Mouse (Mus musculus) kidney, adult 2 months (tissue): ENCODE measurements around the gene Lix1l. TPM values are rescaled to one million over a fixed set of nuclear protein-coding genes. Genes with fewer than 3 reads are reported as not detected.

Source experiments
- DNase-seq: peaks from one replicate; pipeline ENCODE4 v3.0.0; 2021
- H3K27ac ChIP-seq: fragments of 200-500 bp; 2 replicates; pipeline ENCODE4 v1.5.1; 2012; ENCODE audit warnings: low read depth, low read length, control low read depth, inconsistent platforms; ENCODE audit not compliant: insufficient read depth
- H3K27me3 ChIP-seq: fragments of 200-500 bp; replicated peaks from 2 replicates; pipeline ENCODE4 v1.6.1; 2012; ENCODE audit warnings: mild to moderate bottlenecking, moderate library complexity, low read length, inconsistent platforms; ENCODE audit not compliant: control insufficient read depth, insufficient read depth
- H3K36me3 ChIP-seq: fragments of 200-500 bp; 2 replicates; pipeline ENCODE4 v1.6.1; 2012; ENCODE audit warnings: mild to moderate bottlenecking, moderate library complexity, low read length, inconsistent platforms; ENCODE audit not compliant: control insufficient read depth, insufficient read depth
- H3K4me1 ChIP-seq: fragments of 200-500 bp; 2 replicates; pipeline ENCODE4 v1.6.1; 2011; ENCODE audit warnings: low read length; ENCODE audit not compliant: control insufficient read depth, insufficient read depth
- H3K4me3 ChIP-seq: fragments of 200-500 bp; 2 replicates; pipeline ENCODE4 v1.5.1; 2011; ENCODE audit warnings: mild to moderate bottlenecking, low read depth, low read length, control low read depth; ENCODE audit not compliant: insufficient read depth
- CTCF ChIP-seq: fragments of 200-500 bp; conservative IDR thresholded peaks from 2 replicates; pipeline ENCODE4 v1.5.1; 2011; ENCODE audit warnings: low read depth, mild to moderate bottlenecking, control low read depth, low read length, moderate library complexity, mixed read lengths; ENCODE audit not compliant: insufficient read depth, insufficient read length
- POLR2A ChIP-seq: fragments of 200-500 bp; IDR thresholded peaks from one replicate; pipeline ENCODE4 v1.6.1; 2011; ENCODE audit warnings: low read depth, low read length, control low read depth
- WGBS: fragments of 180-500 bp; shearing (Covaris S2); methylation state at CpG from one replicate; pipeline ENCODE4 v1.1.7; 2018; 5-methylcytosine and 5-hydroxymethylcytosine counted together
- polyA plus RNA-seq: library from polyadenylated mRNA; depleted of rRNA; stranded (reverse); fragments of >200 nt; gene quantifications from 2 replicates; pipeline ENCODE4 v1.2.3, GENCODE M21; 2012; rRNA removed

Gene Lix1l
- polyA plus RNA-seq, 1 experiment = 9.6 TPM

DNA sequence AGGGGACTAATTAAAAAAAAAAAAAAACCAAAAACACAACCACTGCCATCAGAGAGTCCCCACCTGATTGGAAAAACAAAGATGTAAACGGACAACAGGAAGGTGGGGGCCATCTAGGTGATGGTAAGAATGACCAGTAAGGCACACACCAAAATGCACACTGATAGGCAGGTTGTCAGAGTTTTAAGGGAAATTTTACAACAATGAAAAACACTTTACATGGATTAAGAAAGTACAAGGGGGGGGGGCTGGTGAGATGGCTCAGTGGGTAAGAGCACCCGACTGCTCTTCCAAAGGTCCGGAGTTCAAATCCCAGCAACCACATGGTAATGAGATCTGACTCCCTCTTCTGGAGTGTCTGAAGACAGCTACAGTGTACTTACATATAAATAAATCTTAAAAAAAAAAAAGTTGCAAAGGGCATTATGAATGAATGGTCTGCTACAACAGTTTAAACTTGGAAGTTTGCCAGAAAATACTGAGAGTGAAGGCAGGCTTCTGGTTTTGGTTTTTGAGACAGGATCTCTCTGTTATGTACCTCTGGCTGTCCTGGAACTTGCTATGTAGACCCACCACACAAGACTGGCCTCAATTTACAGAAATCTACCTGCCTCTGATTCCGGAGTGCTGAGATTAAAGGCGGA is 67.6 kb downstream of the Lix1l start:
- Histone ChIP-seq H3K27ac (no peak overlapping the region), H3K4me1 (peaks cover 7% of the 10 kb centered on the region; the same call in 1 of the 2 replicates), H3K36me3 (no peaks in the 10 kb centered on the region), H3K27me3 (no peaks in the 10 kb centered on the region), H3K4me3 (no peak overlapping the region)
- no peak for DNase-seq
- WGBS = 86% methylated on average over 5 of the region's 5 CpGs
- TF ChIP-seq CTCF = no peak
- TF ChIP-seq POLR2A = no peak

DNA sequence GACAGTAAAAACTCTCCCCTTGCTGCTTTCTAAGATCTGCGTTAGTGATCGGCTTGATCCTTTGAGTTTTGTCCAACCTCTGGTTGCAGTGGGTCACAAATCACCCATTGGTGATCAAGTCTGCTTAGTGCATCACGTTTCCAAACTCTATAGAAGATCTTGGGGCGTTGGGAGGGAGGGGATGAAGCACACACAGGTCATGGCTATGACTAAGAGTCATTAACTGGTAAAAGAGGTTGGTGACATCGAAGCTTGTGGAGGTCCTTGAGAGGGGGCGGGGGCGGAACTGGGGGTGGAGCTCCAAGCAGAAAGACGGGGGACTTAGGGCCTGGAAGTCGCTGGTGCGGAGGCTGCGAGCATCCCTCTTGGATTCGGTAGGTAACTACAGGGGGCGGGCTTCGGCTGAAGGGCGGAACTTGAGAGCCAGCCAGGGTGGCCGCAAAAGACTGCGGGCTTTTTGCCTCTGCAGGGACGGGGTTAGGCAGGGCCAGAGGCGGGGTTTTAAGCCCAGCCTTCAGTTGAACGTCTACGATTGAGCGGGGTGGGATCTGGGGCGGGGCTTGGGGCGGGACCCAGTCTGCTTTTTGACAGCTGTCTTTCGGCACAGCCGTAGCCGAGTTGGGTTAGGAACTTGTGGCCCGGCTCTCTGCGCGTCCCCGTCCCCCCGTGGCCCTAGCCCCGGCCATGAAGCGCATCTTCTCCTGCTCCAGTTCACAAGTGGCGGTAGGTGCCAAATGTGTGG is 68.9 kb downstream of the Lix1l start, which contains the start of gene Ankrd35:
TSS of gene Ankrd35 (plus strand) at position 405 of the 742 bp plus-strand sequence.
- Histone ChIP-seq H3K4me3 (peak within 1 kb of the TSS; percentile 52), H3K4me1 (peaks cover 4% of the 10 kb centered on the region; the same call in 1 of the 2 replicates), H3K36me3 (no peaks in the 10 kb centered on the region), H3K27me3 (no peaks in the 10 kb centered on the region), H3K27ac (no peak within 1 kb of the TSS)
- peak; percentile 90 for DNase-seq
- TF ChIP-seq CTCF (peak; percentile 31; the same call in 1 of the 2 replicates), POLR2A (no peak)
- WGBS = 6% methylated on average over 35 of the region's 35 CpGs

DNA sequence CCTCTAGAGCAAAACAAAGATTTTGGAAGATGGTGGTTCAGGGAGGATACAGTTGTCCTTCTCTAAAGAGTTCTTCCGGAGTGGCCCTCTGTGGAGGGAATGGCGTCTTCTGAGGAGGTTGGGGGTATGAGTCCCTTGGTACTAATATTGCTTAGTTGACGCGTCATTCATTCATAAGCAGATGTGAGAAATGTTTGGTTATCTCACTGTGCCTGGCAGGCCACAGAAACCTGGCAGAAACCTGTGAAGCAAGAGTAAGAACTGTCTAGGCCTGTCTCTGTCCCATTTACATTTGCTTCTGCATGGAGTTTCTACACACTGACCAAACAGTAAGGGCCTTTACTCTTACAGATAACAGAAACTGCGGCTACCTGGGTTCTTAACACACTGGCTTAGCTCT is 70.6 kb downstream of the Lix1l start:
- Histone ChIP-seq H3K4me1 (peaks cover 4% of the 10 kb centered on the region; the same call in 1 of the 2 replicates), H3K27me3 (no peaks in the 10 kb centered on the region), H3K27ac (no peak overlapping the region), H3K4me3 (no peak overlapping the region), H3K36me3 (no peaks in the 10 kb centered on the region)
- WGBS = 98% methylated on average over 5 of the region's 5 CpGs
- no peak for DNase-seq
- TF ChIP-seq POLR2A (no peak), CTCF (no peak)

DNA sequence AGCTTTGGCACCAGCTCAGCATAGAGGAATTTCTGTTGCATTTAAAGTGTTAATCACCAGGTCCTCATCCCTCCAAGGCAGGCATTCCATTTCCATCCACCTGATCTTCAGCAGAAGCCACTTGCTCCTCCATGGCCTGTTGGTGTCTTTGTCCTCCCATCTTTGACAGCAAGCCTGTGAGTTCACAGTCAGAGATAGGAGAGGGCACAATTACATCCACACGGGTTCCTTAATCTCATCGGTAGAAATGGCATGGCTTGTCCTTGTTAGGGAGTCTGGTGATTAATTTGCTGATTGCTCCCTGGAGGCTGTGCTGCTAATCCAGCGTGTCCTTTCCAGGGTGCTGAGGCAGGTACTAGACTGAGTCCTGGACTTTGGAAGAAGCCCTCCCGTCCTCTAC is 72.6 kb downstream of the Lix1l start:
- Histone ChIP-seq H3K27ac (no peak overlapping the region), H3K4me3 (no peak overlapping the region), H3K4me1 (no peaks in the 10 kb centered on the region), H3K27me3 (no peaks in the 10 kb centered on the region), H3K36me3 (no peaks in the 10 kb centered on the region)
- DNase-seq = no peak
- WGBS = 50% methylated on average over 4 of the region's 4 CpGs
- TF ChIP-seq CTCF (no peak), POLR2A (no peak)

DNA sequence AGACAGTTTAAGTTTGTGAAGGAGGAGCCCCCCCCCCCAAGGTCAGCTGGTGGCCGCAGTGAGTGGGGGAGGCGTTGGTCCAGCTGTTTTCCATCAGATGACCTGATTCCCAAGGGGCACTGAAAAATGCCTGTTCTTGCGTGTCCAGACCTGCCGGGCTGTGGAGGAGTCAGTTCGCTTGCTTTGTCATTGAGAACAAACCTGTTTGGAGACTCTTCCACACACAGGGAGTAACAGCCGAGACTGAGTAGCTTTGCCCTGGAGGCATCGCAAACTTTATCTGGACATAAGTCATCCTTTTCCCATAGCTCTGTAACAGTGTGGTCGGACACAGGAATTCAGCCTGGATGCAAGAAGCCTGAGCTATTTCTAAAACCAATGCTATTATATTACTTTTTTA is 73.5 kb downstream of the Lix1l start:
- WGBS = 38% methylated on average over 8 of the region's 8 CpGs
- TF ChIP-seq POLR2A = no peak
- TF ChIP-seq CTCF = no peak
- H3K4me1 ChIP-seq = no peaks in the 10 kb centered on the region
- H3K27me3 ChIP-seq = no peaks in the 10 kb centered on the region
- no peak overlapping the region for H3K27ac ChIP-seq
- no peak for DNase-seq
- H3K4me3 ChIP-seq = no peak overlapping the region
- no peaks in the 10 kb centered on the region for H3K36me3 ChIP-seq

DNA sequence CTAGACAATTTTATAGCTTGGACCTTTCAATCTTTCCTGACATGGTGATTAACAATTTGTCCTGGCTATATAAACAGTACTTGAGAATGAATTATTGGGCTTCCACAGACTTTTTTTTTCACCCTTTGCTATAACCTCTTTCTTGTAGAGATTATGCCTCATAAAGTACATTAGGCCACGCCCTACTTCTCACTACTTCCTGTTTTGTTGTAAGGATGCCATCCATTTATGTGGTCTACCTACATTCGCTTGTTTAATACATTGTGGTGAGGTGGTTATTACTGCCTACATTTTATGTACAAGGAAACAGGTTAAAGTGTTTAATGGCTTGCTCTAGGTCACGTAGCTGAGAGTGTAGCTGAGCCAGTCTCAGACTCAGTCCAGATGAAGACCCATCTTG is 74.2 kb downstream of the Lix1l start:
- Histone ChIP-seq H3K27ac (no peak overlapping the region), H3K4me3 (no peak overlapping the region), H3K36me3 (no peaks in the 10 kb centered on the region), H3K4me1 (no peaks in the 10 kb centered on the region), H3K27me3 (no peaks in the 10 kb centered on the region)
- DNase-seq = no peak
- WGBS = 74% methylated on average over 3 of the region's 3 CpGs
- no peak for TF ChIP-seq CTCF
- TF ChIP-seq POLR2A = no peak

DNA sequence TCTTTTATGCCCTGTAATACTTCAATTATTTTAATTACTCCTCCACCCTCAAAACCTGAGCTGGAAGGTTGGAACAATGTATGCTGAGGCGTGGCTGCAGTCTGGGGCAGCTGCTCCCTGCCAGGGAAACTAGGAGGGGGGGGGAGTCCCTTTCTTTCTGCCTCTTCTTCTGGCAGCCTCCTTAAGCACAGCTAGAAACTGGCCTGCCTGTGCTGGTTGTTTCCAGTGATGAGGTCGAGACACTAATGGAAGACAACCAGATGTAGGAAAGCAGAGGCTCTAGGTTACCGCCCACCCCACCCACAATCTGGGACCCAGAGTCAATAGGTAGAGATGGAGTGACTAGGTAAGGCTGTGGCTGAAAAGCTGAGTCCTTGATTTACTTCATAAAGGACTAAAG is 74.7 kb downstream of the Lix1l start:
- Histone ChIP-seq H3K4me3 (no peak overlapping the region), H3K27ac (no peak overlapping the region), H3K36me3 (no peaks in the 10 kb centered on the region), H3K27me3 (no peaks in the 10 kb centered on the region), H3K4me1 (no peaks in the 10 kb centered on the region)
- no peak for DNase-seq
- no peak for TF ChIP-seq POLR2A
- no peak for TF ChIP-seq CTCF
- 51% methylated on average over 3 of the region's 3 CpGs for WGBS

Other genes with a start within 250 kb of the Lix1l start
- 0.08 and 0.14 TPM in 2 replicates for gene BC107364, start 148.8 kb upstream of the Lix1l start, polyA plus RNA-seq
- gene Hfe2, start 76.0 kb upstream of the Lix1l start, polyA plus RNA-seq = 0.23 and 3.9 TPM in 2 replicates
- 514 and 518 TPM in 2 replicates for gene Txnip, start 43.2 kb upstream of the Lix1l start, polyA plus RNA-seq
- gene Gm16253, start 24.2 kb upstream of the Lix1l start, polyA plus RNA-seq = 0.20 TPM in 1 of 2 replicates, not detected in the other
- 14.5 and 15.3 TPM in 2 replicates for gene Polr3gl, start 7.0 kb upstream of the Lix1l start, polyA plus RNA-seq
- 0.23 and 0.38 TPM in 2 replicates for gene Ankrd34a, start 4.5 kb upstream of the Lix1l start, polyA plus RNA-seq
- 7.8 and 16.1 TPM in 2 replicates for gene Rbm8a, start 28.8 kb downstream of the Lix1l start, polyA plus RNA-seq
- 57.6 and 57.7 TPM in 2 replicates for gene Pex11b, start 34.2 kb downstream of the Lix1l start, polyA plus RNA-seq
- 0.07 TPM in 1 of 2 replicates, not detected in the other for gene Gm42957, start 34.3 kb downstream of the Lix1l start, polyA plus RNA-seq
- 1.2 and 1.6 TPM in 2 replicates for gene Itga10, start 44.4 kb downstream of the Lix1l start, polyA plus RNA-seq
- 0.38 and 0.45 TPM in 2 replicates for gene Ankrd35, start 69.0 kb downstream of the Lix1l start, polyA plus RNA-seq
- gene Pias3, start 95.2 kb downstream of the Lix1l start, polyA plus RNA-seq = 21.0 and 23.2 TPM in 2 replicates
- 2.0 and 3.6 TPM in 2 replicates for gene Nudt17, start 107.4 kb downstream of the Lix1l start, polyA plus RNA-seq
- 32.2 and 34.6 TPM in 2 replicates for gene Polr3c, start 126.5 kb downstream of the Lix1l start, polyA plus RNA-seq
- gene Rnf115, start 126.5 kb downstream of the Lix1l start, polyA plus RNA-seq = 20.7 and 23.5 TPM in 2 replicates
- 343 and 414 TPM in 2 replicates for gene Pdzk1, start 228.1 kb downstream of the Lix1l start, polyA plus RNA-seq
- 0.08 and 0.33 TPM in 2 replicates for gene Cd160, start 228.2 kb downstream of the Lix1l start, polyA plus RNA-seq